Mouse (Mus musculus): ENCODE results near the gene Samd5.

DNA sequence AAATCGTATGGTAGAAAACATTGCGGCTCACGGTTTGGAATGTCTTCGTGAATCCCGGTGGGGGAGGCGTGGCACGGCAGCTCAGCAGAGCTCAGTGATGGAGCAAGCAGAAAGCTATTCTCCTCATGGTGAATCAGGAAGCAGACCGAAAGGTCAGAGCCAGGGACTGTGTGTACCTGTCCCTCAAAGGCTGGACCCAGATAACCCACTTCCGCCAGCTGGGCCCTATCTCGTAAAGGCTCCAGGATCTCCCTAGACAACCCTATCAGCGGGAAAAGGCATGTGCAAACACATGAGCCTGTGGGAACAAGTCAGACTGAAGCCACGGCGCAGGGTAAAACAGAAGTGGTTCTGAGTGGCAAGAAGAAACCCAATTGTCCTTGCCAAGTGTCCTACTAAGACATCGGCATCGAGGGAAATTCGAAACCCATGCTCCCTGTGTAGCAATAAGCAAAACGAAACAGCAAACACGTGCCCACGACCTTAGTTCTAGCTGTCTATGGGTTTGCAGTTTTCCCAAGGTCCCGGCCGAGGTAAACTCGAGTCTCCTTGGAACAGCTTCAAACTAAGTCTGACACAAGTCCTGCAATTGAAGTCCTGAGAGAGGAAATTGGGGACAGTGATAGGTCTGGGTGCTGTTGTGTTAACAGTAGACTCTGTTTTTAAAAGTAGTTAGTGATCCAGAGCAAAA, 24.2 kb upstream of the Samd5 start:
- no peak for TF ChIP-seq CTCF (IDR thresholded peaks at IDR 0.05; ENCODE audit: extremely low read depth, insufficient read depth, insufficient read length, insufficient replicate concordance)
- TF ChIP-seq POLR2A (IDR thresholded peaks at IDR 0.05; ENCODE audit: low read depth, low read length) = no peak
